ENCODE assay signal across 8 mouse cellular contexts in genomic region chr19:7019191-7019590, GRCm38 (mm10). TPM values are rescaled to one million over a fixed set of nuclear protein-coding genes. Genes with fewer than 3 reads are reported as not detected.
DNase-seq lines count a peak whose midpoint lies in the region; ATAC-seq and TF ChIP-seq lines count a peak whose summit lies in the region.

Gene Fermt3, minus strand, starts transcription at chr19:7019469.

- 0 out of 2 replicates have a peak within 1 kb of the TSS, but pooled peaks have one; percentile 12 for H3K27ac ChIP-seq in midbrain, postnatal 0 days (ENCODE audit: low read depth, low read length)
- no peak within 1 kb of the TSS for H3K27ac ChIP-seq in midbrain, embryonic 15.5 days
- no peak within 1 kb of the TSS; the same call in 1 of the 2 replicates for H3K27ac ChIP-seq in embryonic facial prominence, embryonic 14.5 days (replicated peaks; ENCODE audit: low read depth, low read length)
- H3K27ac ChIP-seq in intestine, postnatal 0 days (ENCODE audit: low read depth, low read length) = peak within 1 kb of the TSS; percentile 36
- no peak within 1 kb of the TSS for H3K27ac ChIP-seq in forebrain, embryonic 11.5 days (ENCODE audit: low read depth, low read length)

- no peak within 1 kb of the TSS for H3K4me3 ChIP-seq in midbrain, postnatal 0 days (ENCODE audit: low read depth, low read length)
- no peak within 1 kb of the TSS for H3K4me3 ChIP-seq in midbrain, embryonic 15.5 days
- no peak within 1 kb of the TSS for H3K4me3 ChIP-seq in embryonic facial prominence, embryonic 14.5 days (ENCODE audit: low read depth, low read length)
- no peak within 1 kb of the TSS for H3K4me3 ChIP-seq in intestine, postnatal 0 days (ENCODE audit: low read depth, low read length)
- no peak within 1 kb of the TSS for H3K4me3 ChIP-seq in myocyte
- no peak within 1 kb of the TSS for H3K4me3 ChIP-seq in forebrain, embryonic 11.5 days (ENCODE audit: low read depth, low read length)

- H3K36me3 ChIP-seq in midbrain, postnatal 0 days (ENCODE audit: insufficient read depth, low read length) = peaks cover 47% of the 10 kb centered on the region
- H3K36me3 ChIP-seq in midbrain, embryonic 15.5 days (replicated peaks) = peaks cover 28% of the 10 kb centered on the region
- peaks cover 57% of the 10 kb centered on the region for H3K36me3 ChIP-seq in embryonic facial prominence, embryonic 14.5 days (ENCODE audit: control insufficient read depth, insufficient read depth, low read length)
- peaks cover 35% of the 10 kb centered on the region for H3K36me3 ChIP-seq in intestine, postnatal 0 days (ENCODE audit: control insufficient read depth, insufficient read depth)
- H3K36me3 ChIP-seq in myocyte (ENCODE audit: control insufficient read depth, insufficient read depth) = peaks cover 41% of the 10 kb centered on the region
- H3K36me3 ChIP-seq in forebrain, embryonic 11.5 days (ENCODE audit: control insufficient read depth, insufficient read depth, low read length) = peaks cover 17% of the 10 kb centered on the region

- no peaks in the 10 kb centered on the region for H3K79me2 ChIP-seq in myocyte (ENCODE audit: control insufficient read depth, insufficient read depth)

- H3K4me2 ChIP-seq in midbrain, postnatal 0 days (ENCODE audit: low read depth, low read length, poor library complexity, severe bottlenecking) = no peak within 1 kb of the TSS
- H3K4me2 ChIP-seq in midbrain, embryonic 15.5 days = no peak within 1 kb of the TSS
- H3K4me2 ChIP-seq in embryonic facial prominence, embryonic 14.5 days (ENCODE audit: low read depth, low read length) = no peak within 1 kb of the TSS
- peak within 1 kb of the TSS; percentile 33; the same call in 1 of the 2 replicates for H3K4me2 ChIP-seq in intestine, postnatal 0 days (replicated peaks; ENCODE audit: low read depth)
- H3K4me2 ChIP-seq in myocyte (ENCODE audit: low read depth) = no peak within 1 kb of the TSS
- H3K4me2 ChIP-seq in forebrain, embryonic 11.5 days (ENCODE audit: low read depth, low read length, severe bottlenecking) = no peak within 1 kb of the TSS

- no peaks in the 10 kb centered on the region for H3K9me3 ChIP-seq in midbrain, postnatal 0 days (ENCODE audit: low read length)
- no peaks in the 10 kb centered on the region for H3K9me3 ChIP-seq in midbrain, embryonic 15.5 days
- no peaks in the 10 kb centered on the region for H3K9me3 ChIP-seq in embryonic facial prominence, embryonic 14.5 days (ENCODE audit: control insufficient read depth, low read length)
- no peaks in the 10 kb centered on the region for H3K9me3 ChIP-seq in intestine, postnatal 0 days (ENCODE audit: control insufficient read depth)
- no peaks in the 10 kb centered on the region for H3K9me3 ChIP-seq in forebrain, embryonic 11.5 days (ENCODE audit: control insufficient read depth, low read length)

- H3K27me3 ChIP-seq in midbrain, postnatal 0 days (ENCODE audit: insufficient read depth, low read length) = no peaks in the 10 kb centered on the region
- H3K27me3 ChIP-seq in midbrain, embryonic 15.5 days (replicated peaks) = no peaks in the 10 kb centered on the region
- H3K27me3 ChIP-seq in embryonic facial prominence, embryonic 14.5 days (replicated peaks; ENCODE audit: control insufficient read depth, insufficient read depth, low read length) = no peaks in the 10 kb centered on the region
- no peaks in the 10 kb centered on the region for H3K27me3 ChIP-seq in intestine, postnatal 0 days (replicated peaks; ENCODE audit: control insufficient read depth, insufficient read depth, low read length)
- no peaks in the 10 kb centered on the region for H3K27me3 ChIP-seq in myocyte (ENCODE audit: control insufficient read depth, insufficient read depth, insufficient read length)
- H3K27me3 ChIP-seq in forebrain, embryonic 11.5 days (ENCODE audit: control insufficient read depth, insufficient read depth, low read length) = no peaks in the 10 kb centered on the region

- TF ChIP-seq POLR2A in myocyte (IDR thresholded peaks at IDR 0.05; ENCODE audit: insufficient read length, low read depth) = no peak

- WGBS in midbrain, postnatal 0 days = 91% methylated on average over 5 of the region's 5 CpGs
- WGBS in midbrain, embryonic 15.5 days = 87% methylated on average over 5 of the region's 5 CpGs
- WGBS in embryonic facial prominence, embryonic 14.5 days = 86% methylated on average over 5 of the region's 5 CpGs
- 53% methylated on average over 5 of the region's 5 CpGs for WGBS in intestine, postnatal 0 days
- WGBS in forebrain, embryonic 11.5 days = 91% methylated on average over 5 of the region's 5 CpGs

- TF ChIP-seq CTCF in midbrain, postnatal 0 days (IDR thresholded peaks at IDR 0.05) = no peak
- TF ChIP-seq CTCF in intestine, postnatal 0 days (IDR thresholded peaks at IDR 0.05; ENCODE audit: low read depth) = no peak

- H3K9ac ChIP-seq in midbrain, postnatal 0 days (replicated peaks; ENCODE audit: low read length, poor library complexity, severe bottlenecking) = no peak within 1 kb of the TSS
- H3K9ac ChIP-seq in midbrain, embryonic 15.5 days = no peak within 1 kb of the TSS
- no peak within 1 kb of the TSS for H3K9ac ChIP-seq in embryonic facial prominence, embryonic 14.5 days (ENCODE audit: low read depth, low read length)
- no peak within 1 kb of the TSS for H3K9ac ChIP-seq in intestine, postnatal 0 days (ENCODE audit: low read depth, low read length)
- no peak within 1 kb of the TSS for H3K9ac ChIP-seq in forebrain, embryonic 11.5 days (ENCODE audit: low read length)

- DNase-seq in midbrain, postnatal 0 days (ENCODE audit: low spot score) = no peak
- DNase-seq in embryonic facial prominence, embryonic 14.5 days (ENCODE audit: low spot score) = peak; percentile 17
- DNase-seq in forebrain, embryonic 11.5 days (ENCODE audit: low spot score) = no peak
- DNase-seq in gastrocnemius, postnatal 10 days = no peak
- DNase-seq in frontal cortex, postnatal 25 days (ENCODE audit: low spot score in 2 of 2) = no peak

- no peak for ATAC-seq in midbrain, postnatal 0 days (ENCODE audit: low FRiP score)
- ATAC-seq in midbrain, embryonic 15.5 days (replicated peaks) = no peak
- ATAC-seq in embryonic facial prominence, embryonic 14.5 days (ENCODE audit: low read depth) = 0 out of 2 replicates have a peak, but pooled peaks have one; percentile 28
- ATAC-seq in intestine, postnatal 0 days = 0 out of 2 replicates have a peak, but pooled peaks have one; percentile 29
- no peak for ATAC-seq in forebrain, embryonic 11.5 days (replicated peaks; ENCODE audit: low FRiP score)

- H3ac ChIP-seq in myocyte (ENCODE audit: control insufficient read depth, insufficient read length) = no peak within 1 kb of the TSS

- H3K4me1 ChIP-seq in midbrain, postnatal 0 days (ENCODE audit: insufficient read depth, low read length) = no peaks in the 10 kb centered on the region
- H3K4me1 ChIP-seq in midbrain, embryonic 15.5 days = no peaks in the 10 kb centered on the region
- no peaks in the 10 kb centered on the region for H3K4me1 ChIP-seq in embryonic facial prominence, embryonic 14.5 days (ENCODE audit: control insufficient read depth, insufficient read depth, low read length)
- H3K4me1 ChIP-seq in intestine, postnatal 0 days (replicated peaks; ENCODE audit: control insufficient read depth, insufficient read depth, low read length) = no peaks in the 10 kb centered on the region
- no peaks in the 10 kb centered on the region for H3K4me1 ChIP-seq in forebrain, embryonic 11.5 days (replicated peaks; ENCODE audit: control insufficient read depth, insufficient read depth, low read length)

TF ChIP-seq in myocyte, 11 proteins besides CTCF, POLR2A, EP300 and RAD21:
- TF ChIP-seq MYOD1 (IDR thresholded peaks at IDR 0.05; ENCODE audit: control insufficient read depth in 1 of 3, insufficient read length in 2 of 3, low read depth in 2 of 3) (no peak), TCF3 (IDR thresholded peaks at IDR 0.05; ENCODE audit: insufficient read length, low read depth) (no peak), REST (IDR thresholded peaks at IDR 0.05; ENCODE audit: insufficient read depth, insufficient read length) (no peak), POLR2AphosphoS2 (IDR thresholded peaks at IDR 0.05; ENCODE audit: insufficient read length, low read depth) (peak; percentile 60), E2F4 (IDR thresholded peaks at IDR 0.05; ENCODE audit: insufficient read depth) (no peak), MYOG (IDR thresholded peaks at IDR 0.05; ENCODE audit: control insufficient read depth in 1 of 3, insufficient read depth in 1 of 3, insufficient read length in 2 of 3, low read depth in 2 of 3) (no peak), CEBPB (IDR thresholded peaks at IDR 0.05; ENCODE audit: insufficient read depth, poor library complexity, severe bottlenecking) (no peak)

RNA-seq across cellular contexts. Expression of gene Fermt3, which starts in this region (rescaled TPM):
- total RNA-seq in midbrain, postnatal 0 days (2014; rRNA removed) = 5.6 and 6.2 TPM in 2 replicates
- polyA plus RNA-seq in midbrain, postnatal 0 days (2015; fragmentation: Nextera tagmentation; extraction: Ambion mirVana) = 3.0 and 3.4 TPM in 2 replicates
- polyA plus RNA-seq in midbrain, embryonic 15.5 days (2015; fragmentation: Nextera tagmentation; extraction: Ambion mirVana) = 4.8 and 5.2 TPM in 2 replicates
- 10.4 and 10.8 TPM in 2 replicates for polyA plus RNA-seq in embryonic facial prominence, embryonic 14.5 days (2014; fragmentation: Nextera tagmentation; extraction: Ambion mirVana)
- 8.9 and 9.3 TPM in 2 replicates for polyA plus RNA-seq in intestine, postnatal 0 days (2015; fragmentation: Nextera tagmentation; extraction: Ambion mirVana)
- 0.34 TPM for polyA plus RNA-seq in myocyte (2012; fragmentation: generic; extraction: Trizol)
- 8.0 and 8.5 TPM in 2 replicates for polyA plus RNA-seq in forebrain, embryonic 11.5 days (2014; fragmentation: Nextera tagmentation; extraction: Ambion mirVana)
- 1 to 10 TPM; 1.7 to 4.9 TPM for total RNA-seq in gastrocnemius, postnatal 10 days (2021)

Comparison
In these comparisons a context has a peak if more than half of its experiments do, and no peak if none do; other contexts are left out.
1. H3K27ac ChIP-seq: peak in midbrain, postnatal 0 days (single experiment) and intestine, postnatal 0 days (single experiment); none in midbrain, embryonic 15.5 days (single experiment), embryonic facial prominence, embryonic 14.5 days (single experiment) and forebrain, embryonic 11.5 days (single experiment).
2. ATAC-seq: peak in embryonic facial prominence, embryonic 14.5 days (single experiment) and intestine, postnatal 0 days (single experiment); none in midbrain, postnatal 0 days (single experiment), midbrain, embryonic 15.5 days (single experiment) and forebrain, embryonic 11.5 days (single experiment).